Mouse (Mus musculus) CD8-positive naive resting alpha-beta T cell, adult 2 months (primary cell): Measurements from ENCODE around the gene Vmn1r45.
"Not testable (repeated sequence)": the region's sequence is repeated elsewhere in the genome, so short reads cannot be mapped to it uniquely, and the experiment has no call there.

Source experiments
- DNase-seq, 2 experiments: peaks; one replicate each; pipeline ENCODE4 v3.0.0; 2022; ENCODE audit warnings: low read depth in 2 of 2, low spot score in 2 of 2

The Vmn1r45 gene

GRCm38 (mm10) chr6:89940498-89940897 lies at the start of gene Vmn1r45:
Gene Vmn1r45, minus strand, starts transcription at chr6:89940598.
- DNase-seq: not testable (repeated sequence)

- no peak for DNase-seq
Measured at GRCm38 (mm10) chr6:89985989-89986388, 45.6 kb upstream of the Vmn1r45 start.

- DNase-seq: no peak
Measured at GRCm38 (mm10) chr6:89969013-89969412, 28.6 kb upstream of the Vmn1r45 start, which contains the start of gene Vmn1r46. Gene Vmn1r46, plus strand, starts transcription at chr6:89969313.

GRCm38 (mm10) chr6:89966341-89966740 lies 25.9 kb upstream of the Vmn1r45 start:
- no peak for DNase-seq

GRCm38 (mm10) chr6:89953556-89953955 lies 13.2 kb upstream of the Vmn1r45 start:
- DNase-seq: no peak

GRCm38 (mm10) chr6:89940926-89941325 lies 528 bp upstream of the Vmn1r45 start:
- DNase-seq: no peak

GRCm38 (mm10) chr6:89883812-89884211 lies 56.6 kb downstream of the Vmn1r45 start:
- no peak for DNase-seq

GRCm38 (mm10) chr6:89883360-89883759 lies 57.0 kb downstream of the Vmn1r45 start, which contains the start of gene Vmn1r44:
Gene Vmn1r44, plus strand, starts transcription at chr6:89883660.
- no peak for DNase-seq
